Mouse (Mus musculus) frontal cortex, postnatal 14 days (tissue): ENCODE measurements around the gene Tmem88b.

ENCODE experiments used
- DNase-seq, 2 experiments: peaks; one replicate each; pipeline ENCODE4 v3.0.0; 2022; ENCODE audit warnings: low spot score in 2 of 2

Tmem88b gene

DNA sequence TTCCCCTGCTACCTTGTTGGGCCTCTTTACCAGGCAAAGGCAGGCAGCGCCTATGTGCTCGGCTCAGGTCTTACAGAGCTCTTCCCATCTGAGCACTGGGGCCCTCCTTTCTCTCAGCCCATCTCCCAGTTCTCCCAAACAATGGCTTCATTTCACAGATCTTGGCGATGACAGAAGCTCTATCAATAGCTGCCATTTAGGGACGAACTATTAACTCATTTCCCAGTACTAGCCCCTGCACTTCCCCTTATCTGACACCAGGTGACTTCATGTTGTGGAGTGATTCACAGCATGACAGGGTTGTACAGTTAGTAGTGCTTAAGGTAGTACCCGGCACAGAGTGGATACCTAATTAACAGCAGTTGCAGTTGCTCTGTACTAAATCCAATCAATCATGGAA, at the start of gene Tmem88b:
TSS of gene Tmem88b (minus strand) at position 56 of the 400 bp plus-strand sequence.
- DNase-seq, result no peak

DNA sequence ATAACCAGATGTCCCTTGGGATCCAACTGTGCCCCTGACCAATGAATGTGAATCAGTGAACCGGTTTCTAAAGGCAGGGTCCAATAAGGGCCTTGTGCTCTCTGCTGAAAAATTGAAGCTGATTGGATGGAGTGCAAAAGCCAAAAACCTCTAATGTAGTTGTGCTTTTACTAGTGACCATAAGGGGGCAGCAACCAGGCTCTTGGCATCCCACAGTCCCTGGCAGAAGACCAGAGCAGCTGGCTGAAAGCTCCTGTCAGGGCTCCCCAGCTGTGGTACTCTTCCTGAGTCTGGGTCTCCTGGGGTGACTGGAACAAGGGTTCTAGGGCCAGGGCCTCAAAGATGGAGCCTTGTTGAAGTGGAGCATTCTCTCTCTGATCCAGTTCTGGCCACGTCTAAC, 48.2 kb upstream of the Tmem88b start:
- DNase-seq, result peak; percentile 55 to 68

DNA sequence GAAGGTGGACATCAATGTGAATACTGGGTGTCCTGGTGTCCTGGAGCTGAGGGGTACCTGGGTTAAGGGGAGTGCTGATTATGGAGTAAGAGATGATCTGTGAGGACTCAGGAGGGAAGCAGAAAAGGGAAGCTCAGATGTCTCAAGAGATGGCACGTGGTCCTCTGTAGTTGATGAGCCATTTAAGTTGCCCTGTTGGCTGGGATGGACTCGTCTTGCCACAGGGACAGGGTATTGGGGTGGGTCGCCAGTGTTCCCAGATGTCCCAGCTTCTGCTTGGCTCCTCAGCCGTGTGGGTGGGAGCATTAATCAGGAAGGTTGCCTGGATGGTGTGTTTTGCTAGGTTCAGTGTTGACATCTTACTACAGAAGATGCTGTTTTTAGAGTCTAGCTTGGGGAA, 47.6 kb upstream of the Tmem88b start:
- DNase-seq, result peak in 1 of 2 experiments; percentile 5

DNA sequence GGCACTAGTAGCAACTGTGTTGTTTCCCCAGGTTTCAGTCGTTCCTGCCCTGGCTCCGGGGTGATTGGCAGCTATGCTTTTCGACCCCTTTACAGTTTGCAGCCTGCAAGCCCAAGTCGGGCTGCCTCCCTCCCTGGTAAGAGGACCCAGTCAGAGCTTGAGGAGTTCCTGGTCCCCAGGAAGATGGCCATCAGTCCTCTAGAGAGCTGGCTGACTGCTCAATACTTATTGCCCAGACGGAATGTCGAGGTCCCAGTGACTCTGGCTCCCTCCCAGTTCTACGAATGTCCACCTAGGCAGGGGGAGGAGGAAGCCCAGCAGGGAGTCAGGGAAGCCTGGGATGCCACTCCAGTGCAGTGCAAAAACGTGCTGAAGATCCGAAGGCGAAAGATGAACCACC, 46.6 kb upstream of the Tmem88b start:
- DNase-seq, result no peak

DNA sequence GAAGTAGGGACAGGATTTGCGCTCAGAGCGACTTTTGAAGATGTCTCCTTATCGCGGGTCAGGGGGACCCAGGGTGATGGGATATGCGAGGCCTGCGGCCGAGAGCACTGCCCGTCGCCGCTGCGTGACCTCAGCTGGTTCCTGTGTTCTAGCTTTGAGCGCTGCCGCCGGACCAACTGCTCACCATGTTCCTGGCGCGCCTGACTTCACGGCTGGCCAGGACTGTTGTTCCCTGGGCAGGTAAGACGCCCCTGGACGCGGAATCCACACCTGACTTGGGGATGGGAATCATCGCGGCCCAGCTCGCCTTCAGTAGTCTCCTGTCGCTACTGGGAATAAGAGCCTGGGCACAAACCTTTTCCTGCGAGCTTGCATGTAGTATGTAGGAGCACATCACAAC, 46.2 kb upstream of the Tmem88b start:
- DNase-seq, result no peak

DNA sequence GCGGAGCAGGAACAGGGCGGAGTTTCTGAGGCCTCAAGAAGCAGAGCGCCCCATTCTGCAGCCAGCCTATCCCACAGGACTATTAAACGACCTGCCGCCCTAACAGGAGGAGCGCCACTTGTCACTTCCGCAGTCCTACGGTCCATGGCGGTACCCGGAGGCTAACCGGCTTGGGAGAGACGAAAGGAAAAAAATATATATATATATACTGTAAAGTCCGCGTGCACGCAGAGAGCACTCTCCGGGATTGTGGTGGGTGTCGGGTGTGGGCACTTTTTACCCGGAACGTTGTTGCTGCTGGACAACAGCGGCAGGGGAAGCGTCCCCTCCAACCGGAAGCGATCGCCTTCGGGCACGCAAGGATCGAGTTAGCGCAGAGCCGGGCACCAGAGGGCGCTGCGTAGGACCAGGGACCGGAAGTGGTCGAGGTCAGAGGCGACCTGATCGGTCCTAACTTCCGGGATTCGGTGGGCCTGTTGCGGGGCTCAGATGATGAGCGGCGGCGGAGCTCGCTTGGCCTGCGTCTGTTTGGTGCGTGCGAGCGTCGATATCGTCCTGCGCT, 45.6 kb upstream of the Tmem88b start, which contains the start of gene Aurkaip1:
TSS of gene Aurkaip1 (plus strand) at position 68 of the 562 bp plus-strand sequence.
- peak; percentile 90 to 95 for DNase-seq

DNA sequence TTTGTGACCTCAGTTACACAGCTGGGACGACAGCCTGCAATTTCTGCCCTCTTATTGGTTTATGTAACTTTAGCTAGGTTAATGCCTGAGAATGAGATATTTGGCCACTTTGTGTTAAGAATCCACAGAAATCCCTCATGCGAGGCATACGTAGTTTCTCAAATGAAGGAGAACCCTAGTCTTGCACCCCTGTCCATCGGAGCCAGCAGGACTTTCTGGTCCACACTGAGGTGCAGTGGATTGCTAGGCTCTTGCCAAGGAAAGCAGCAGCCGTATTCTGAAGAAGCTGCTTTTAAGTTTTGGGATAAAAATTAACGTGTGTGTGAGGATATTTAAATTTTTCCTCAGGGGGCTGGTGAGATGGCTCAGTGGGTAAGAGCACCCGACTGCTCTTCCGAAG, 44.9 kb upstream of the Tmem88b start:
- DNase-seq, result no peak

DNA sequence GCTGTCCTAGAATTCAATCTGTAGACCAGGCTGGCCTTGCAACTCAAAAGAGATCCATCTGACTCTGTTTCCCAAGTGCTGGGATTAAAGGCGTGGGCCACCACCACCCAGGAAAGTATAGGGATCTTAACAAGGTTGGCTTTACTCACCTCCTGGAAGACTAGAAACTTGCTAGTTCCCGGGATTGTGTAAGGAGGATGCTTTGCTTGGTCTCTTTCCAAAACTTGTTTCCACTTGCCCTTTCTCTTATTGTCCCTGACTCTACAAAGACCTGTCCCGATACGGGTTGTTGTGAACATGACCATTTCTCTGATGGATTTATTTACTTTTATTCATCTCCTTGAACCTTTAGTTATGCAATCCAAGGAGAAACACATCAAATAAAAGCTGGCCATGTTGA, 44.2 kb upstream of the Tmem88b start:
- DNase-seq, result no peak

DNA sequence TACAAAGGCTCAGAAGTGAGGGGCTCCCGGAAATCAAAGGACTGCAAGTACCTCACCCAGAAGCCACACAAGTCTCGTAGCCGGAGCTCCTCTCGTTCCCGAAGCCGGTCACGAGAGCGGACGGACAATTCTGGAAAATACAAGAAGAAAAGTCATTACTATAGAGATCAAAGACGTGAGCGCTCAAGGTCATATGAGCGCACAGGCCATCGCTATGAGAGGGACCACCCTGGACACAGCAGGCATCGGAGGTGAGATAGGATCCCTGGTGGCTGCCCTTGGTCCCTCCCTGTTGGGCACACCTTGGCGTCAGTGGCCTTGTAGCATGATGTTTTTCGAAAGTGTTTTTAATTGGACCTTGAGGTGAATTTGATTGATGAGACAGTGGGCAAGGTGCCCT, 37.8 kb upstream of the Tmem88b start:
- DNase-seq, result no peak

DNA sequence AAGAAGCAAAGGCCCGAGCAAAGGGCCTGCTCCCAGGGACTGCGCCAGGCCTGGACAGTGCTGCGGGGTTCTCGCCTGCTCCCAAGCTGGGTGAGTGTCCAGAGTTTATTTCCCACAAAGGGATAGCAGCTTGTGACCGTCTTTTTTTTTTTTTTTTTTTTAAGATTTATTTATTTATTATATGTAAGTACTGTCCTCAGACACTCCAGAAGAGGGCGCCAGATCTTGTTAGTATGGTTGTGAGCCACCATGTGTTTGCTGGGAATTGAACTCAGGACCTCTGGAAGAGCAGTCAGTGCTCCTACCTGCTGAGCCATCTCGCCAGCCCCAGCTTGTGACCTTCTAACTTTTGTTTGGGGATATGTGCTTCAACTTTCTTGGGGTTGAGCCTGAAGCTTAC, 35.4 kb upstream of the Tmem88b start:
- DNase-seq, result no peak

DNA sequence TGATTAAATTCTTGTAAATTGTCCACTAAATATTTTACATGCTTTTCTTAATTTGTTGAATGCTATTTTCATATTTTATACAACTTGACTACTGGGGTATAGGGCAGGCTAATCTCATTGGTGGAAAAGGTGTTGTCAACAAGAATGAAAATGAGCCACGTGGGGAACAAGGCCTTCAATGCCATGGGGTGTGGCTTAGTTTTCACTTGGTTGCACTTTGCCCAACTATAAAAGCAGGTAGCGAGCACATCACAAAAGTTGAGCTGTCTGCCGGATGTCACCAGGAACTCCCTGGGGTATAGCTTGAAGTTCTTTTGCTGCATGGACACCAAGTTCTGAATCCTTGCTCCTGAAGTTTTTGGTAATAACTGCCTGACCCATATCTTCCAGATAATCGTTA, 31.9 kb upstream of the Tmem88b start:
- DNase-seq, result no peak

DNA sequence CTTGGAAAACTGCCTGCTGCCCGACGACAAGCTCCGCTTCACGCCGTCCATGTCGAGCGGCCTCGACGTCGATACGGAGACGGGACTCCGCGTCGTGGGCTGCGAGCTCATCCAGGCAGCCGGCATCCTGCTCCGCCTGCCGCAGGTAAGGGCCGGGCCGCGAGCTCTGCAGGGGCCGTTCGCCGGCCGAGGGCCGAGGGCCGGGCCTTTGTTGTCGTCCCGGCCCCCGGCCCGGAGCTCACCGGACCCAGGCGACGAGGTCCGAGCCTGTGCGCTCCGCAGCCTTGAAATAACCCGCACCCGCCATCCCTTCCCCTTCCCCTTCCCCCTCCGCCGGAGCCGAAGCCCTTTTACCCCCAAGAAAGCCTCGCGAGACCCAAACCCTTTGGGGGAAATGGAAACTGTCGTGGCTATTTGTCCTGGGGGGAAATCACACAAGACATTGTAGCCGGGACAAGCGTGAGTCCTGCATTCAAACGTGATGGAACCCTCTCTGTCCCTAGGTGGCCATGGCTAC, 27.0 kb upstream of the Tmem88b start:
- DNase-seq, result no peak

DNA sequence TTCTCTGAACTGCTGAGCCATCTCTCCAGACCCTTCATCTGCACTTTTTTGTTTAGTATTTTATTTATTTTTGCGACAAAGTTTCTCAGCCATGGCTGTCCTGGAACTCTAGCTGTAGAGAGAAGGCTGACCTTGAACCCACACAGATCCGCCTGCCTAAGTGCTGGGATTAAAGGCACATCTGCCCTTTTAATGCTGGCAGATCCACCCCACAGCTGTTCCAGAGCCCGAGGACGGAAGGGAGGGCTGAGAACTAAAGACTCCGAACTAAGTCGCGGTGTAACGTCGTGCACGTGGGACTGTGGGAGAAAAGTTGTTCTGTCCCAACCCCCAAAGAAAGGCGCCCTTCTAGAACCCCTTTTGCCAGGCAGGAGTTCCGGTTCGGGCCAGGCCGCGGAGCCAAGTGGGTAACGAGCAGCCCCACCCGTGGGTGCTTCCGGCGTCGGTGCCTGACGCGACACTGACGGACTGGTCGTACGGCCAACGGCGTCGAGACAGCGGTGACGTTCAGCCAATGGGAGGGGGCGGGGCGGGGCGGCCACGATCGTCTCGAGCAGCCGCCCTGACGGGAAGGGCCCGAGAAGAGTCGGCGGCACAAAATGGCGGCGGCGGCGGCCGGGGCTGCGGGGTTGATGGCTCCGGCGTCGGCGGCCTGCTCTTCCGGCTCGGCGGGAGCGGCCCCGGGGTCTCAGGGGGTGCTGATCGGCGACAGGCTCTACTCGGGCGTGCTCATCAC, 26.4 kb upstream of the Tmem88b start, which contains the start of gene Ccnl2:
TSS of gene Ccnl2 (plus strand) at position 561 of the 736 bp plus-strand sequence.
- peak; percentile 89 to 90 for DNase-seq

DNA sequence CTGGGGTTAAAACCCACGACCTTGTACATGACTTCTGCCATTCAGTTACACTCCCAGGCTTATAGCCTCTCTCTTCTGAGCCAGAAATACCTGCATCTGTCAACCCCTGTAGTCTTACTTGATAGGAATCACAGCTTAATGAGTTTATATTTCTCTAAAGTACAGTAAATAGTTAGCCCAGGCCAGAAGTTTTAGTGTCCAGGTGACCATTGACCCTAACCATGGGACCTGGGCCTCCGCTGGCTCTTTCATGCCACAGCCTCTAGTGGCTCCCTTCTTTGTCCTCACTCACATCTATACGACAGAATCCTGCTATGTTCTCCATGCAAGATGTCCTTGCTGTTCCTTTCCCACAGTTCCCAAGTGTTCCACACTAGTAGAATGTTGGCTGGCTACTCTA, 22.2 kb upstream of the Tmem88b start:
- no peak for DNase-seq

DNA sequence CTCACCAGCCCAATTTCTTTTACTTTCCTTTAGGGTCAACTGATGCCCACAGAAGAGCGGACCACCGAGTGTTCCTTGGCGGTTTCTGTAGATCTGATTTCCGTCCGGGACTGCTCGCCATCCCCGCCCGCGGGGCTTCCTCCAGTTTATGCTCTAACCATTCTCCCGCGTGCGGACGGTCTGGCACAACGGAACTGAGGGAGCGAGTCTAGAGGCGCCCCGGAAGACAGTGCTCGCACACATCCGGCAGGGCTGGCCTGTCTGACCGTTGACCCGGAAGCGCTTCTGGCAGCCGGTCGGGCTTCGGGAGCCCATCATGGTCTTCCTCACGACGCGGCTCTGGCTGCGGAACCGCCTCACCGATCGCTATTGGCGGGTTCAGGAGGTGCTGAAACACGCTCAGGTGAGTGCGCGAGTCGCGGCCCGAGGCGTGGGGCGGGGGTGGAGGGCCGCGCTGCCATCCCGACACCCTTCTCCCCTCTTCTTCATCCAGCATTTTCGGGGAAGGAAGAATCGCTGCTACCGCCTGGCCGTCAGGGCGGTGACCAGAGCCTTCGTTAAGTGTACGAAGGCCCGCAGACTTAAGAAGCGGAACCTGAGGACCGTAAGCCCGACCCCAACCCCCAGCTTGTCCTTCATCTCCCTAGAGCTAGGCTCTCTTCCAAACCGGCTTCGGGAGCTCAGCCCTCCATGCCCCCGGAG, 17.8 kb upstream of the Tmem88b start:
- peak; percentile 91 to 97 for DNase-seq

DNA sequence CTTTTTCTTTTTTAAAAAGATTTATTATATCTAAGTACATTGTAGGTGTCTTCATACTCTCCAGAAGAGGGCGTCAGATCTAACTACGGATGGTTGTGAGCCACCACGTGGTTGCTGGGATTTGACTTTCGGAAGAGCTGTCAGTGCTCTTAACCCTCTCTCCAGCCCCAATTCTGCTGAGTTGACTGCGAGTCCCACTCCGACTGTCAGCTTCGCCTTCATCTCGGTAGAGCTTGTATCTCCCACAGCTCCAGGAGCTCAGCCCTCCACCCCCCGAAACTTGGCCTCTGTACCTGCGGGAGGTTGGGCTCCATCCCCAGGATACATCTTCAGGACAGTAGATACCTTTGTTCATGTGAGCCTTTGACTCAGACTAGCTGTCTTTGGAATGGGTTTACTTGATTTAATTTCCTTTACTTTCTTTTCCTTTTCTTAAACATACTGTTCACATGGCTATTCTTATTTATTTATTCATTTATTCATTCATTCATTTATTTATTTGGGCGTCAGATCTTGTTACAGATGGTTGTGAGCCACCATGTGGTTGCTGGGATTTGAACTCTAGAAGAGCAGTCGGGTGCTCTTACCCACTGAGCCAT, 17.2 kb upstream of the Tmem88b start, which contains the start of gene Mrpl20:
TSS of gene Mrpl20 (plus strand) at position 138 of the 599 bp plus-strand sequence.
- no peak for DNase-seq

DNA sequence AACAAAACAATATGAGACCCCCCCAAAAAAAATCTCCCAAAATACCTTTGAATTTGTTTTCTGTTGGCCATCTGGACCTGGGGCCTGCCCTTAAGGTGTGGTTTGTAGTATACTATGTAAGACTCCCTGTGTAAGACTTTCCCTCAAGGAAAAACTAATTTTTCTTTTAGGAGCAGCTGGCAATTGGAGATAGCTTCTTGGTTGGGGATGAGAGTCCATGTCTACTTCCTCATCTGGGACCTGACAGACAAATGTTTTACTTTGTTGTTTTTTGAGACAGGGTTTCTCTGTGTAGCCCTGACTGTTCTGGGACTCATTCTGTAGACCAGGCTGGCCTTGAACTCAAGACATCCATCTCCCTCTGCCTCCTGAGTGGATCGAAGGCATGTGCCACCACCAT, 16.4 kb upstream of the Tmem88b start:
- no peak for DNase-seq

DNA sequence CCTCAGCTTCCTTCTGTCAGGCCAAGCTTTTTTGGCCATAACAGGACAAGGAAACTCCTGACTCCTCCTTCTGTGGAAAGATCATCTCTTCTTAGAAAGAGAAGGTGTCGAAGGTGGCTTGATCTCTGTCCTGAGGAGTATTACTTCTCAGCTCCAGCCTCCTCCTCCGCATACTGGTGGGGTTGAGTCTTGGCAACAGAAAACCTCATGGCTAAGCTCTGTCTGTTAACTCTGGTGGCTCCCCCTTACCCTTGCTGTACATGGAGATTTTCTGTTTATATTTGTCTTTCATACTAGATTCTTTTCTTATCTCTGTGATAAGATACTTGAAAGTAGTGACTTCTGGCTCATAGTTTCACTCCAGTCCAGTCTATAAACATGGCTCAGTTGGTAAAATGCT, 8.1 kb upstream of the Tmem88b start:
- no peak for DNase-seq

DNA sequence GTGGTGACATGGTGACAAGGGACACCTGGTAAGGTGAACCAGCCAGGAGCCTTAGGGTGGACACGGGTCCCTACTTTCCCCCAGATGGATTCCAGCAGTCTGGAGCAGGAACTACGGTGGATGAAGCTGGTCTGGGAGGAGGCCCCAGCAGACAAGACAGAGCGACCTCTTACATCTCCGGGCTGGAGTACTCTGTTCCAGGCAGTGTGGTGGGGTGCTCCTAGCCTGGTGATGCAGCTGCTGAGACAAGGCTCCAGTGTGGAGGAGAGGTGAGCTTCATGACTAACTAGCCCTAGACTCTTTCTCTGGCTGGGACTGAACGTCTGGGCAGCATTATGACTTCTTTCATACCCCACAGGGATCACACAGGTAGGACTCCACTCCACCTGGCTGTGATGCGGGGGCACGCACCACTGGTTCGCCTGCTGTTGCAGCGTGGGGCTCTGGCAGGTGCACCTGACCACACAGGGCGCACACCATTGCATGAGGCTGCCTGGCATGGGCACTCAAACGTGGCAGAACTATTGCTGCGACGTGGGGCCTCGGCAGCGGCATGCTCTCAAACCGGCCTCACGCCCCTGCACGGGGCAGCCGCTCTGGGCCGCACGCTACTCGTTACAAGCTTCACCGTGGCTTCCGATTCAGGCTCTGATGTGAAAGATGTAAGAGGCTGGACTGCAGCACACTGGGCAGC, 5.7 kb upstream of the Tmem88b start:
- no peak for DNase-seq

DNA sequence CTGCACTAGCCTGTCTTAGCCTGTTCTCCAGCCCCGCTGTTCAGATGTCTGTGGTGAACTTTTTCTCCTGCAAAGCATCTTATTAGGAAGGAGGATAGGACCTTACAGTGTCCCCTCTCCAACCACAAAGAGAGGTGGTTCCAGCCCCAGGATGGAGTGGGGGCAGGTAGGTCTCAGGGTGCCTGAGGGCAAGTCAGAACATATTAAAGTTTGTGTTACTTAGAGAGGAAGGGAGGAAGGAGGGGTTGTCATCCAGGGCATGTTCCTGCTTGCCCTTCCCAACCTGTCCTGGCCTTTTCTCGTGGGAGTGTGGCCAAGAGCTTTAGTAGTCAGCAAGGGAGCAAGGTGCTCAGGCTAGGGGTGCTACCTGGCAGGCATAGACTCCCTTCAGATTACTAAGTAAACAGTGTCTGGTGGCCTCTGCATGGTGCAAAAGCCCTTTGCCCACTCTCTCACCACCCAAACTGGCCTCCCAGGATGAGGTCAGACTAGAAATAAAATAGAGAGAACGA, 5.0 kb upstream of the Tmem88b start:
- DNase-seq, result no peak

DNA sequence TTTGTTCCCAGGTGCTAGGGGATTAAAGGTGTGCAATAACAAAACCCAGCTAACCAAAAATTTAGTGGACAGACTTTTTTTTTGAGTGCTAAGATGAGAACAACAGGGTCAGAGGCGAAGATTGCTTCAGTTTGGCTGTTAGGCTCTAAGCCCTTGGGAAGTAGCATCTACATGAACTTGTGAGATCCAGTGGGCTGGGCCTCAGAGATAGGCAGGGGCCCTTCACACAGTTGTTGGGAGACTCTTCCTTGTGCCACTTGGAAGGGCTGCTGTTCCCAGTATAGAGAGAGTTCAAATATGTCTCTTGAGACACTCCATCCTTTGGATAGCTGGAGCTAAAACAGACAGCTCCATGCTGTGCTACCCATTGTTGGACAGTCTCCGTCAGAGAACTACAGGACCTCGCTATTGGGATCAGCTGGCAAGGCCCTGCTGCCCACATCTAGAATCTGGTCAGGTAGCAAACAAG, 4.4 kb upstream of the Tmem88b start, which contains the start of gene Ankrd65:
TSS of gene Ankrd65 (plus strand) at position 419 of the 469 bp plus-strand sequence.
- DNase-seq, result no peak
